Mouse (Mus musculus) liver, embryonic 11.5 days (tissue): ENCODE results near the gene Fam185a. TPM values are rescaled to one million over a fixed set of nuclear protein-coding genes. Genes with fewer than 3 reads are reported as not detected.

ENCODE experiments used
- ATAC-seq: fragments of 200-750 bp; cut with Nextera tagmentation; replicated peaks from 2 replicates; pipeline ENCODE4 v1.8.0; 2017; ENCODE audit warnings: moderate number of reproducible peaks, mild to moderate bottlenecking, moderate TSS enrichment, moderate library complexity; ENCODE audit not compliant: low FRiP score
- DNase-seq: peaks from one replicate; pipeline ENCODE4 v3.0.0-alpha.2; 2017; ENCODE audit warnings: low spot score
- H3K27ac ChIP-seq: fragments of 300-500 bp; sonication (generic); 2 replicates; pipeline ENCODE4 v1.5.1; 2014; ENCODE audit warnings: mild to moderate bottlenecking, low read depth, low read length, control low read depth
- H3K27me3 ChIP-seq: fragments of 300-500 bp; sonication (generic); replicated peaks from 2 replicates; pipeline ENCODE4 v1.6.1; 2014; ENCODE audit warnings: low read length, mixed read lengths; ENCODE audit not compliant: control insufficient read depth, insufficient read depth
- H3K36me3 ChIP-seq: fragments of 300-500 bp; sonication (generic); 2 replicates; pipeline ENCODE4 v1.6.1; 2014; ENCODE audit warnings: mild to moderate bottlenecking, low read length, moderate library complexity, mixed read lengths; ENCODE audit not compliant: control insufficient read depth, insufficient read depth
- H3K4me1 ChIP-seq: fragments of 300-500 bp; sonication (generic); replicated peaks from 2 replicates; pipeline ENCODE4 v1.6.1; 2014; ENCODE audit warnings: low read length, mixed read lengths; ENCODE audit not compliant: control insufficient read depth, insufficient read depth
- H3K4me2 ChIP-seq: fragments of 300-500 bp; sonication (generic); 2 replicates; pipeline ENCODE4 v1.6.1; 2014; ENCODE audit warnings: mild to moderate bottlenecking, control low read depth, moderate library complexity
- H3K4me3 ChIP-seq: fragments of 300-500 bp; sonication (generic); 2 replicates; pipeline ENCODE4 v1.5.1; 2014; ENCODE audit warnings: low read depth, low read length, control low read depth
- H3K9ac ChIP-seq: fragments of 300-500 bp; sonication (generic); 2 replicates; pipeline ENCODE4 v1.6.1; 2014; ENCODE audit warnings: low read depth, low read length, control low read depth
- H3K9me3 ChIP-seq: fragments of 300-500 bp; sonication (generic); 2 replicates; pipeline ENCODE4 v1.6.1; 2016; ENCODE audit warnings: low read length, inconsistent platforms, mixed read lengths; ENCODE audit not compliant: control insufficient read depth
- WGBS: fragments of 180-500 bp; shearing (Covaris S2); extraction: QIAGEN DNeasy Blood & Tissue Kit; methylation state at CpG from one replicate; pipeline ENCODE4 v1.1.7; 2014; 5-methylcytosine and 5-hydroxymethylcytosine counted together
- polyA plus RNA-seq: library from polyadenylated mRNA; unstranded; fragments of >200 nt; fragmentation: Nextera tagmentation; extraction: Ambion mirVana; gene quantifications from 2 replicates; pipeline ENCODE4 v1.2.1, GENCODE M21; 2014

Fam185a gene
- polyA plus RNA-seq, 1 experiment from 2014 or later, result 8.0 TPM

GRCm38 (mm10) chr5:21494781-21495180, 70.0 kb downstream of the Fam185a start:
- ATAC-seq, result no peak
- no peak overlapping the region for H3K9ac ChIP-seq
- no peak overlapping the region for H3K4me3 ChIP-seq
- WGBS, result 35% methylated on average over 3 of the region's 3 CpGs
- no peaks in the 10 kb centered on the region for H3K27me3 ChIP-seq
- no peak overlapping the region for H3K4me2 ChIP-seq
- no peak overlapping the region for H3K27ac ChIP-seq
- H3K9me3 ChIP-seq, result no peaks in the 10 kb centered on the region
- no peak for DNase-seq
- no peaks in the 10 kb centered on the region for H3K4me1 ChIP-seq
- H3K36me3 ChIP-seq, result no peaks in the 10 kb centered on the region

GRCm38 (mm10) chr5:21496321-21496720, 71.6 kb downstream of the Fam185a start:
- ATAC-seq (no peak), DNase-seq (no peak)
- Histone ChIP-seq H3K4me3 (no peak overlapping the region), H3K4me1 (no peaks in the 10 kb centered on the region), H3K27me3 (no peaks in the 10 kb centered on the region), H3K27ac (no peak overlapping the region), H3K9me3 (no peaks in the 10 kb centered on the region), H3K9ac (no peak overlapping the region), H3K4me2 (no peak overlapping the region), H3K36me3 (no peaks in the 10 kb centered on the region)
- 78% methylated on average over 6 of the region's 6 CpGs for WGBS

DNA sequence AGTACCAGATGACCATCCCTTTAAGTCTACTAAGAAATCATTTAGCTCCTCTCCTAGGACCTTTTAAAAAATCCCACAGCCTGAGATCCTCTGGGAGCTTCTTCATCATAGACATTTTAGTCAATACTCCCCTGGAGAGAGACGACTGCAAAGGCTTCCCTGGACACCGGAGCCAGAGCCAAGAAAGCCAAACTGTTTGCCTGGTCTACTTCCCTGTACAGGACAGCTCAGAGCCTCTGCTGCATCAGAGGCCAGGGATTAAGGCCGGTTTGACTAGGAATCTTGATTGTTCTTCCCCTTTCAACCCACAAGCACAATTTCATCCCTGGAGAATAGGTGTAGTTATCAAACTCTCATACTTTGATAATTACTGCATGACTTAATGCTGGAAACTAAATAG, 72.1 kb downstream of the Fam185a start:
- H3K27me3 ChIP-seq, result no peaks in the 10 kb centered on the region
- ATAC-seq, result no peak

GRCm38 (mm10) chr5:21498490-21498889, 73.7 kb downstream of the Fam185a start:
- DNase-seq (no peak), ATAC-seq (no peak)
- Histone ChIP-seq H3K4me2 (no peak overlapping the region), H3K9ac (no peak overlapping the region), H3K4me1 (no peaks in the 10 kb centered on the region), H3K36me3 (no peaks in the 10 kb centered on the region), H3K9me3 (no peaks in the 10 kb centered on the region), H3K27me3 (no peaks in the 10 kb centered on the region), H3K27ac (no peak overlapping the region), H3K4me3 (no peak overlapping the region)
- WGBS, result 87% methylated on average over 2 of the region's 2 CpGs

More for the DNA sequence above, 72.1 kb downstream of the Fam185a start:
- Histone ChIP-seq H3K4me2 (no peak overlapping the region), H3K36me3 (no peaks in the 10 kb centered on the region), H3K4me1 (no peaks in the 10 kb centered on the region), H3K4me3 (no peak overlapping the region), H3K9ac (no peak overlapping the region), H3K9me3 (no peaks in the 10 kb centered on the region), H3K27ac (no peak overlapping the region)
- no peak for DNase-seq
- 65% methylated on average over 3 of the region's 3 CpGs for WGBS

GRCm38 (mm10) chr5:21498925-21499324, 74.2 kb downstream of the Fam185a start:
- no peak overlapping the region for H3K4me3 ChIP-seq
- DNase-seq (no peak), ATAC-seq (no peak)
- no peak overlapping the region for H3K9ac ChIP-seq
- no peak overlapping the region for H3K27ac ChIP-seq
- H3K4me2 ChIP-seq, result no peak overlapping the region
- no peaks in the 10 kb centered on the region for H3K36me3 ChIP-seq
- WGBS, result 86% methylated on average over 11 of the region's 11 CpGs
- no peaks in the 10 kb centered on the region for H3K27me3 ChIP-seq
- no peaks in the 10 kb centered on the region for H3K4me1 ChIP-seq
- H3K9me3 ChIP-seq, result no peaks in the 10 kb centered on the region

DNA sequence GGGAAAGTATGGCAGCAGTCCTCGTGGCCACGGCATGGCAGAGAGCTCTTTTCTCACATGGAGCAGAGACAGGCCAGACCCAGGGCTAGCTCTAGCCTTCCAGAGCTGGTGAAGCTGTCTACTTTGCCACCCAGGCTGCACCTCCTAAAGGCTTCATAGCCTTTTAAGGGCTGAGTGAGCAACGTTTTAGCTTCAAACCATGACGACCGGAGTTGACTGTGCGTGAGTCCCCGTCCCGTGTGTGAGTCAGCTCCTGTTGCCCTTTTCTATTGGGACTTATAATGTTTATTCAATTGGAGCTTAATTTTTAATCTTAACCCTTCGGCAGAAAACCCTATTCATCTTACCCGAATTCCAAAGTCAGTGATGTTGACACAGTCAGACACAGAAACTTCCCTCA, 75.4 kb downstream of the Fam185a start:
- no peaks in the 10 kb centered on the region for H3K27me3 ChIP-seq
- WGBS, result 80% methylated on average over 10 of the region's 10 CpGs
- H3K4me2 ChIP-seq, result no peak overlapping the region
- H3K9me3 ChIP-seq, result no peaks in the 10 kb centered on the region
- H3K4me3 ChIP-seq, result no peak overlapping the region
- DNase-seq (no peak), ATAC-seq (no peak)
- H3K27ac ChIP-seq, result no peak overlapping the region
- no peak overlapping the region for H3K9ac ChIP-seq
- H3K36me3 ChIP-seq, result no peaks in the 10 kb centered on the region
- no peaks in the 10 kb centered on the region for H3K4me1 ChIP-seq

GRCm38 (mm10) chr5:21500941-21501340, 76.2 kb downstream of the Fam185a start:
- H3K27me3 ChIP-seq, result no peaks in the 10 kb centered on the region
- ATAC-seq (no peak), DNase-seq (no peak)
- no peak overlapping the region for H3K9ac ChIP-seq
- H3K9me3 ChIP-seq, result no peaks in the 10 kb centered on the region
- H3K36me3 ChIP-seq, result no peaks in the 10 kb centered on the region
- no peak overlapping the region for H3K27ac ChIP-seq
- 77% methylated on average over 2 of the region's 2 CpGs for WGBS
- H3K4me3 ChIP-seq, result no peak overlapping the region
- H3K4me1 ChIP-seq, result no peaks in the 10 kb centered on the region
- no peak overlapping the region for H3K4me2 ChIP-seq

DNA sequence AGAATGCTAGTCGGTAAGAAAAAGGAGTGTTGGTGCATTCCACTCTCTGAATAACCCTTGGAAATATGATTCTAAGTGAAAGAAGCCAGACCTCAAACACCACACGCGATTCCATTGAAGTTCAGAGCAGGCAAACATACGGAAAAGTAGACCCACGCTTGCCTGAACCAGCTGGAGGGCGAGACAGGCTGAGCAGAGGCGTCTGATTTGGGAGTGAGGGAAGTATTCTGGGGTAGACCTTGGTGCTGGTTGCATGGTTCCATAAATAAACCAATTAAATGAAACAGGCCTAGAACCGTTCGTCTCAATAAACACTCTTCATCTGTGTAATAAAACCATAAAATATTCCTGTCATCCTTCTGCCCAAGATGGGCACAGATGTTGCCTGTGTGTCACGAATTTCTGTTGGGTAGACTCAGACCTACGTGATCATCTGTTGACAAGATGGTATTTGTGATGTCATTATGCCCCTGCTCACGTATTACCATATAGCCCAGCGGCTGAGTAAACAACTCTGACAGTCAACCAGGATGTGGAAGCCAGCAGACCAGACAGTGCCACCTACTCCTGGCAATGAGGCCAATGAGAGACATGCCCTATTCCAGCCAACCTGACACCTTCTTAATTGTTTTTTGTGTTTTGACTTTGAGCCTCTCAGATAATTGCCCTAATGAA, 78.3 kb downstream of the Fam185a start:
- H3K36me3 ChIP-seq, result no peaks in the 10 kb centered on the region
- no peak overlapping the region for H3K4me3 ChIP-seq
- H3K9me3 ChIP-seq, result no peaks in the 10 kb centered on the region
- H3K27me3 ChIP-seq, result no peaks in the 10 kb centered on the region
- H3K27ac ChIP-seq, result no peak overlapping the region
- DNase-seq, result no peak
- no peak overlapping the region for H3K4me2 ChIP-seq
- H3K9ac ChIP-seq, result no peak overlapping the region
- WGBS, result 82% methylated on average over 13 of the region's 13 CpGs
- no peaks in the 10 kb centered on the region for H3K4me1 ChIP-seq
- ATAC-seq, result no peak

GRCm38 (mm10) chr5:21505159-21505558, 80.4 kb downstream of the Fam185a start:
- no peak for ATAC-seq

More at GRCm38 (mm10) chr5:21505159-21505558, 80.4 kb downstream of the Fam185a start:
- no peak overlapping the region for H3K27ac ChIP-seq
- no peak overlapping the region for H3K9ac ChIP-seq
- WGBS, result 81% methylated on average over 8 of the region's 8 CpGs
- H3K4me1 ChIP-seq, result no peaks in the 10 kb centered on the region
- no peak overlapping the region for H3K4me2 ChIP-seq
- H3K27me3 ChIP-seq, result no peaks in the 10 kb centered on the region
- no peaks in the 10 kb centered on the region for H3K9me3 ChIP-seq
- no peak for DNase-seq
- no peaks in the 10 kb centered on the region for H3K36me3 ChIP-seq
- H3K4me3 ChIP-seq, result no peak overlapping the region
